Mouse (Mus musculus) mouse embryonic stem cell (cell line): Measurements from ENCODE around the gene Lactb.
"Not testable (repeated sequence)": the region's sequence is repeated elsewhere in the genome, so short reads cannot be mapped to it uniquely, and the experiment has no call there.

Experiments
- in situ Hi-C, 2 experiments: fragments of 300-500 bp; cut with MboI; formaldehyde crosslinking; loops; 1 replicate in 1 of 2; 3 replicates in 1 of 2; pipeline ENCODE4 v1.14.3; 2019 to 2020; ENCODE audit warnings: low sequenced_read_pairs in 2 of 2, low pct_unique_long_range_greater_than_20kb in 1 of 2, mixed read lengths in 1 of 2; ENCODE audit not compliant: unreplicated experiment in 1 of 2

Lactb gene

GRCm38 (mm10) chr9:66933869-66934808 lies 41.1 kb downstream of the Lactb start:
- in situ Hi-C loops: no loop called here

- in situ Hi-C loops: no loop called here
Observed at GRCm38 (mm10) chr9:66930351-66930750, 44.9 kb downstream of the Lactb start.

GRCm38 (mm10) chr9:66927696-66928402 lies 47.4 kb downstream of the Lactb start:
- in situ Hi-C loops: no loop called here

- in situ Hi-C loops: no loop called here
Observed at GRCm38 (mm10) chr9:66925853-66926252, 49.4 kb downstream of the Lactb start.

GRCm38 (mm10) chr9:66922076-66922475 lies 53.2 kb downstream of the Lactb start:
- in situ Hi-C loops: no loop called here

GRCm38 (mm10) chr9:66920488-66921279 lies 54.6 kb downstream of the Lactb start:
- in situ Hi-C loops: no loop called here

- in situ Hi-C loops: no loop called here
Observed at GRCm38 (mm10) chr9:66919981-66920380, 55.3 kb downstream of the Lactb start.

GRCm38 (mm10) chr9:66919382-66919971 lies 55.8 kb downstream of the Lactb start, which contains the start of gene Rab8b:
Gene Rab8b, minus strand, starts transcription at chr9:66919687.
- in situ Hi-C loops: no loop called here

GRCm38 (mm10) chr9:66918672-66919330 lies 56.5 kb downstream of the Lactb start:
- in situ Hi-C loops: no loop called here

- in situ Hi-C loops: no loop called here
Observed at GRCm38 (mm10) chr9:66917892-66918255, 57.4 kb downstream of the Lactb start.

- in situ Hi-C loops: no loop called here
Observed at GRCm38 (mm10) chr9:66917216-66917891, 57.9 kb downstream of the Lactb start.

GRCm38 (mm10) chr9:66915869-66916785 lies 59.2 kb downstream of the Lactb start:
- in situ Hi-C loops: no loop called here

- in situ Hi-C loops: no loop called here
Observed at GRCm38 (mm10) chr9:66915401-66915800, 59.9 kb downstream of the Lactb start.

GRCm38 (mm10) chr9:66914540-66914939 lies 60.7 kb downstream of the Lactb start:
- in situ Hi-C loops: no loop called here

- in situ Hi-C loops: not testable (repeated sequence)
Observed at GRCm38 (mm10) chr9:66913254-66913934, 61.9 kb downstream of the Lactb start.

- in situ Hi-C loops: no loop called here
Observed at GRCm38 (mm10) chr9:66912304-66912703, 63.0 kb downstream of the Lactb start.
